Mouse (Mus musculus) layer of hippocampus, postnatal 25 days (tissue): ENCODE results near the gene Sema4b. TPM values are rescaled to one million over a fixed set of nuclear protein-coding genes. Genes with fewer than 3 reads are reported as not detected.

Experiments
- DNase-seq, 2 experiments: peaks; one replicate each; pipeline ENCODE4 v3.0.0; 2022; ENCODE audit warnings: mixed read lengths in 2 of 2, low spot score in 1 of 2; ENCODE audit errors: extremely low spot score in 1 of 2
- total RNA-seq, 2 experiments: library from RNA; stranded (reverse); gene quantifications; 2 replicates each; pipeline ENCODE4 v1.2.3; 2021

The Sema4b gene
- 10 to 100 TPM; 23.0 to 23.2 TPM for total RNA-seq

- peak; percentile 82 to 86 for DNase-seq
Measured at GRCm38 (mm10) chr7:80186531-80187296, at the start of gene Sema4b. Sema4b (plus strand) TSS chr7:80186841.

- DNase-seq, result no peak
Measured at GRCm38 (mm10) chr7:80138375-80138774, 48.3 kb upstream of the Sema4b start.

- DNase-seq, result peak; percentile 48 to 73
Measured at GRCm38 (mm10) chr7:80140815-80141214, 45.8 kb upstream of the Sema4b start.

- peak; percentile 46 to 47 for DNase-seq
Measured at GRCm38 (mm10) chr7:80143331-80144273, 43.0 kb upstream of the Sema4b start.

- no peak for DNase-seq
Measured at GRCm38 (mm10) chr7:80144695-80145094, 41.9 kb upstream of the Sema4b start.

- no peak for DNase-seq
Measured at GRCm38 (mm10) chr7:80146077-80146476, 40.6 kb upstream of the Sema4b start.

- peak in 1 of 2 experiments; percentile 61 for DNase-seq
Measured at GRCm38 (mm10) chr7:80149356-80149755, 37.3 kb upstream of the Sema4b start.

- no peak for DNase-seq
Measured at GRCm38 (mm10) chr7:80152152-80152551, 34.5 kb upstream of the Sema4b start.

GRCm38 (mm10) chr7:80152756-80153155 lies 33.9 kb upstream of the Sema4b start:
- DNase-seq, result no peak

- no peak for DNase-seq
Measured at GRCm38 (mm10) chr7:80154689-80155088, 32.0 kb upstream of the Sema4b start.

GRCm38 (mm10) chr7:80156711-80157227 lies 29.9 kb upstream of the Sema4b start:
- DNase-seq, result peak in 1 of 2 experiments; percentile 47

- DNase-seq, result no peak
Measured at GRCm38 (mm10) chr7:80158496-80159268, 28.0 kb upstream of the Sema4b start.

GRCm38 (mm10) chr7:80160293-80160944 lies 26.2 kb upstream of the Sema4b start:
- DNase-seq, result no peak

GRCm38 (mm10) chr7:80160945-80161306 lies 25.7 kb upstream of the Sema4b start:
- no peak for DNase-seq

- DNase-seq, result no peak
Measured at GRCm38 (mm10) chr7:80165432-80165831, 21.2 kb upstream of the Sema4b start.

GRCm38 (mm10) chr7:80166740-80167139 lies 19.9 kb upstream of the Sema4b start:
- no peak for DNase-seq

- DNase-seq, result no peak
Measured at GRCm38 (mm10) chr7:80169847-80170246, 16.8 kb upstream of the Sema4b start.

- peak in 1 of 2 experiments; percentile 67 for DNase-seq
Measured at GRCm38 (mm10) chr7:80171345-80171744, 15.3 kb upstream of the Sema4b start.

- no peak for DNase-seq
Measured at GRCm38 (mm10) chr7:80172069-80172956, 14.3 kb upstream of the Sema4b start.
